Mouse (Mus musculus): ENCODE measurements around the gene Gm3373. TPM values are rescaled to one million over a fixed set of nuclear protein-coding genes. Genes with fewer than 3 reads are reported as not detected.
"Not testable (repeated sequence)": the region's sequence is repeated elsewhere in the genome, so short reads cannot be mapped to it uniquely, and the experiment has no call there.

Gene Gm3373
- 0.32 TPM in 1 of 2 replicates, not detected in the other for polyA plus RNA-seq (2016; fragmentation: Nextera tagmentation; extraction: Ambion mirVana)

GRCm38 (mm10) chr14:5741477-5741876 is at the start of gene Gm3373:
Gm3373 (minus strand) TSS chr14:5741577.
- H3K9me3 ChIP-seq; H3K27ac ChIP-seq; H3K4me2 ChIP-seq; H3K36me3 ChIP-seq (replicated peaks); H3K27me3 ChIP-seq; H3K9ac ChIP-seq; H3K4me3 ChIP-seq (replicated peaks); H3K4me1 ChIP-seq; ATAC-seq (ENCODE audit: low FRiP score): not testable (repeated sequence)
- WGBS: no CpG with 5 or more reads among the region's 37 CpGs

GRCm38 (mm10) chr14:5687357-5687756 is 54.0 kb downstream of the Gm3373 start, which contains the start of gene Gm9603:
Gm9603 (minus strand) TSS chr14:5687457.
- not testable (repeated sequence) for H3K27ac ChIP-seq; H3K36me3 ChIP-seq (replicated peaks); H3K4me2 ChIP-seq; H3K9me3 ChIP-seq; ATAC-seq (ENCODE audit: low FRiP score); H3K9ac ChIP-seq; H3K4me1 ChIP-seq; H3K27me3 ChIP-seq; H3K4me3 ChIP-seq (replicated peaks)
- WGBS: no CpG with 5 or more reads among the region's 2 CpGs

Other genes with a start within 250 kb of the Gm3373 start
- 3.7 and 3.8 TPM in 2 replicates for gene Gm3488, start 239.9 kb downstream of the Gm3373 start, polyA plus RNA-seq (2016; fragmentation: Nextera tagmentation; extraction: Ambion mirVana)
- gene Gm3532, start 203.1 kb downstream of the Gm3373 start, polyA plus RNA-seq (2016; fragmentation: Nextera tagmentation; extraction: Ambion mirVana): not detected in 2 replicates
- not detected in 2 replicates for gene Gm8265, start 108.5 kb downstream of the Gm3373 start, polyA plus RNA-seq (2016; fragmentation: Nextera tagmentation; extraction: Ambion mirVana)
- not detected in 2 replicates for gene Gm9603, start 54.1 kb downstream of the Gm3373 start, polyA plus RNA-seq (2016; fragmentation: Nextera tagmentation; extraction: Ambion mirVana)
- gene Gm3383, start 66.4 kb upstream of the Gm3373 start, polyA plus RNA-seq (2016; fragmentation: Nextera tagmentation; extraction: Ambion mirVana): 1.8 and 2.0 TPM in 2 replicates
- gene Gm3424, start 88.8 kb upstream of the Gm3373 start, polyA plus RNA-seq (2016; fragmentation: Nextera tagmentation; extraction: Ambion mirVana): not detected in 2 replicates
- 0.32 TPM in 1 of 2 replicates, not detected in the other for gene Gm8237, start 138.8 kb upstream of the Gm3373 start, polyA plus RNA-seq (2016; fragmentation: Nextera tagmentation; extraction: Ambion mirVana)
- 0.34 and 0.92 TPM in 2 replicates for gene Gm3248, start 220.2 kb upstream of the Gm3373 start, polyA plus RNA-seq (2016; fragmentation: Nextera tagmentation; extraction: Ambion mirVana)
- gene Gm3453, start 237.6 kb upstream of the Gm3373 start, polyA plus RNA-seq (2016; fragmentation: Nextera tagmentation; extraction: Ambion mirVana): not detected in 2 replicates

Data from forebrain, embryonic 12.5 days (tissue).